Mouse (Mus musculus) olfactory bulb, adult 2 months (tissue): ENCODE results near the gene Notch4.

Source experiments
- CTCF ChIP-seq: fragments of 200-500 bp; IDR thresholded peaks from 2 replicates; pipeline ENCODE4 v1.5.1; 2012; ENCODE audit warnings: low read depth, mild to moderate bottlenecking, low read length, moderate library complexity; ENCODE audit not compliant: insufficient read depth
- POLR2A ChIP-seq: fragments of 200-500 bp; IDR thresholded peaks from 2 replicates; pipeline ENCODE4 v1.6.1; 2012; ENCODE audit warnings: mild to moderate bottlenecking, low read depth, low read length, moderate library complexity; ENCODE audit not compliant: insufficient read depth

GRCm38 (mm10) chr17:34590154-34590987 lies 26.3 kb downstream of the Notch4 start:
- TF ChIP-seq POLR2A (no peak), CTCF (no peak)
